Mouse (Mus musculus) liver, embryonic 13.5 days (tissue): ENCODE results near the gene Cilp. TPM values are rescaled to one million over a fixed set of nuclear protein-coding genes. Genes with fewer than 3 reads are reported as not detected.

Experiments used
- ATAC-seq: fragments of 200-750 bp; cut with Nextera tagmentation; 2 replicates; pipeline ENCODE4 v1.8.0; 2017; ENCODE audit warnings: low read depth, mild to moderate bottlenecking, moderate number of reproducible peaks, moderate library complexity
- DNase-seq: peaks from one replicate; pipeline ENCODE4 v3.0.0; 2022
- H3K27ac ChIP-seq: fragments of 300-500 bp; sonication (generic); 2 replicates; pipeline ENCODE4 v1.5.1; 2015; ENCODE audit warnings: moderate library complexity, mild to moderate bottlenecking, inconsistent platforms
- H3K27me3 ChIP-seq: fragments of 300-500 bp; sonication (generic); 2 replicates; pipeline ENCODE4 v1.6.1; 2015; ENCODE audit warnings: mild to moderate bottlenecking, inconsistent platforms
- H3K36me3 ChIP-seq: fragments of 300-500 bp; sonication (generic); 2 replicates; pipeline ENCODE4 v1.6.1; 2015; ENCODE audit warnings: mild to moderate bottlenecking, inconsistent platforms
- H3K4me1 ChIP-seq: fragments of 300-500 bp; sonication (generic); replicated peaks from 2 replicates; pipeline ENCODE4 v1.6.1; 2015; ENCODE audit warnings: inconsistent platforms
- H3K4me2 ChIP-seq: fragments of 300-500 bp; sonication (generic); 2 replicates; pipeline ENCODE4 v1.6.1; 2015; ENCODE audit warnings: inconsistent platforms, mild to moderate bottlenecking, moderate library complexity
- H3K4me3 ChIP-seq: fragments of 300-500 bp; sonication (generic); replicated peaks from 2 replicates; pipeline ENCODE4 v1.5.1; 2015; ENCODE audit warnings: mild to moderate bottlenecking, inconsistent platforms
- H3K9ac ChIP-seq: fragments of 300-500 bp; sonication (generic); 2 replicates; pipeline ENCODE4 v1.6.1; 2015; ENCODE audit warnings: mild to moderate bottlenecking, inconsistent platforms
- H3K9me3 ChIP-seq: fragments of 300-500 bp; sonication (generic); replicated peaks from 2 replicates; pipeline ENCODE4 v1.6.1; 2016; ENCODE audit warnings: inconsistent platforms
- WGBS: fragments of 180-500 bp; shearing (Covaris S2); methylation state at CpG from one replicate; pipeline ENCODE4 v1.1.7; 2015; ENCODE audit not compliant: insufficient replicate concordance; 5-methylcytosine and 5-hydroxymethylcytosine counted together
- polyA plus RNA-seq: library from polyadenylated mRNA; unstranded; fragments of >200 nt; fragmentation: Nextera tagmentation; extraction: Ambion mirVana; gene quantifications from 2 replicates; pipeline ENCODE4 v1.2.1, GENCODE M21; 2015

Cilp gene
- polyA plus RNA-seq, 1 experiment from 2014 or later, result 0.05 TPM

DNA sequence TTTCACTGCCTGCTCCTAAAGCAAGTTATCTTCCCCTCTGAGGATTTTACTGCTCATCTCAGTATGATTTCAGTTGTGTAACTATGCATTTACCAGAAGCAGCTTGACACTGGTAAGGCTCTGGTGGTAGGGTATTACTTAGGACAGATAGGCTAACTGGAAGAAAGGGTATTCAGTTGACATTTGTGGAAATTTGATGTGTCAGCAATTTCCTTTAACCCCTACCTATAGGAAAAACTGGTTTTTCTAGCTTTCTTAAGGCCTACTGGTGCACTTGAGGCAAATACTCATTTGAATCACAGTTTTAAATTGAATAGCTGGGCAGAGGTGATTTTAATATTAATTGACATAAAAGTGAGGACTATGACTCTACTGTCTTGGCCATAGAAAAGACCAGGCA is 61.0 kb downstream of the Cilp start:
- Histone ChIP-seq H3K27me3 (no peaks in the 10 kb centered on the region), H3K4me2 (no peak overlapping the region), H3K9me3 (no peaks in the 10 kb centered on the region), H3K36me3 (peaks cover 75% of the 10 kb centered on the region), H3K4me3 (no peak overlapping the region), H3K27ac (no peak overlapping the region), H3K4me1 (no peaks in the 10 kb centered on the region), H3K9ac (no peak overlapping the region)
- ATAC-seq (no peak), DNase-seq (no peak)

DNA sequence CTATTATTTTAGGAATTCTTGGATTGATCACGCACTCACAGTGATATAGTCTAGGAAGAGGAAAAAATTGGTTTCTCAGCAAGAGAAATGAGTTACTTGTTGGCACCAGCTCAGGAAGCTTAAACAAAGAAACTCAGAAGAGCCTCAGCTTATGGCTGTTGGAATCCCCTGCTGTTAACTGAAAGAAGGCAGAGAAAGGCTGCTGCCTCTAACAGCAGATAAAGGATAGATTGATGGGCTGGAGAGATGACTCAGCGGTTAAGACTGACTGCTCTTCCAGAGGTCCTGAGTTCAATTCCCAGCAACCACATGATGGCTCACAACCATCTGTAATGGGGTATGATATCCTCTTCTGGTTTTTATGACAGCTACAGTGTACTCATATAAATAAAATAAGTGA is 62.4 kb downstream of the Cilp start:
- no peak overlapping the region for H3K4me2 ChIP-seq
- H3K36me3 ChIP-seq, result peaks cover 66% of the 10 kb centered on the region
- 85% methylated on average over 2 of the region's 2 CpGs for WGBS

More for the DNA sequence above, 62.4 kb downstream of the Cilp start:
- Histone ChIP-seq H3K4me1 (no peaks in the 10 kb centered on the region), H3K9me3 (no peaks in the 10 kb centered on the region), H3K9ac (no peak overlapping the region), H3K4me3 (no peak overlapping the region), H3K27ac (no peak overlapping the region), H3K27me3 (no peaks in the 10 kb centered on the region)
- no peak for DNase-seq
- no peak for ATAC-seq

Other genes starting within 250 kb of the Cilp start
- gene Hacd3, start 243.5 kb upstream of the Cilp start, polyA plus RNA-seq, result 55.7 and 69.5 TPM in 2 replicates
- 16.3 and 21.2 TPM in 2 replicates for gene Dpp8, start 232.8 kb upstream of the Cilp start, polyA plus RNA-seq
- gene Igdcc4, start 163.7 kb upstream of the Cilp start, polyA plus RNA-seq, result 3.8 and 4.6 TPM in 2 replicates
- gene Igdcc3, start 124.0 kb upstream of the Cilp start, polyA plus RNA-seq, result 0.15 TPM in 2 replicates
- 8.2 and 9.2 TPM in 2 replicates for gene Parp16, start 69.8 kb upstream of the Cilp start, polyA plus RNA-seq
- gene Clpx, start 29.1 kb downstream of the Cilp start, polyA plus RNA-seq, result 31.5 and 39.5 TPM in 2 replicates
- gene Pdcd7, start 80.9 kb downstream of the Cilp start, polyA plus RNA-seq, result 4.0 and 4.4 TPM in 2 replicates
- not detected in 2 replicates for gene Ubap1l, start 95.9 kb downstream of the Cilp start, polyA plus RNA-seq
- 0.03 and 0.16 TPM in 2 replicates for gene Kbtbd13, start 126.5 kb downstream of the Cilp start, polyA plus RNA-seq
- 0.12 and 0.22 TPM in 2 replicates for gene Rasl12, start 133.3 kb downstream of the Cilp start, polyA plus RNA-seq
- gene Slc51b, start 157.8 kb downstream of the Cilp start, polyA plus RNA-seq, result not detected in 2 replicates
- gene Mtfmt, start 170.6 kb downstream of the Cilp start, polyA plus RNA-seq, result 8.4 and 10.6 TPM in 2 replicates
- gene Spg21, start 195.8 kb downstream of the Cilp start, polyA plus RNA-seq, result 28.0 and 37.1 TPM in 2 replicates